Mouse (Mus musculus): Measurements from ENCODE around the gene Cbr3. TPM values are rescaled to one million over a fixed set of nuclear protein-coding genes. Genes with fewer than 3 reads are reported as not detected.
A peak's percentile ranks its signal among the peaks of the same experiment; 100 is the strongest.

The Cbr3 gene
- polyA plus RNA-seq, 1 experiment from 2014 or later: 0.63 TPM

- H3K4me1 ChIP-seq (ENCODE audit: control insufficient read depth, insufficient read depth, low read length): peaks cover 6% of the 10 kb centered on the region
- DNase-seq (ENCODE audit: low spot score): peak; percentile 52
- H3K36me3 ChIP-seq (ENCODE audit: control insufficient read depth, insufficient read depth, low read length): no peaks in the 10 kb centered on the region; the same call in 1 of the 2 replicates
- H3K4me2 ChIP-seq (ENCODE audit: low read length): no peak overlapping the region
- peak; percentile 51 for ATAC-seq
- no peak overlapping the region for H3K9ac ChIP-seq (ENCODE audit: low read length)
- no peaks in the 10 kb centered on the region for H3K9me3 ChIP-seq (replicated peaks; ENCODE audit: control insufficient read depth, low read length)
- 26% methylated on average over 5 of the region's 5 CpGs for WGBS
- H3K4me3 ChIP-seq (ENCODE audit: low read depth, low read length): no peak overlapping the region
- no peaks in the 10 kb centered on the region for H3K27me3 ChIP-seq (replicated peaks; ENCODE audit: control insufficient read depth, insufficient read depth, low read length)
- H3K27ac ChIP-seq (ENCODE audit: low read depth, low read length): no peak overlapping the region; the same call in 1 of the 2 replicates
Measured at GRCm38 (mm10) chr16:93717299-93717703, 34.3 kb downstream of the Cbr3 start.

DNA sequence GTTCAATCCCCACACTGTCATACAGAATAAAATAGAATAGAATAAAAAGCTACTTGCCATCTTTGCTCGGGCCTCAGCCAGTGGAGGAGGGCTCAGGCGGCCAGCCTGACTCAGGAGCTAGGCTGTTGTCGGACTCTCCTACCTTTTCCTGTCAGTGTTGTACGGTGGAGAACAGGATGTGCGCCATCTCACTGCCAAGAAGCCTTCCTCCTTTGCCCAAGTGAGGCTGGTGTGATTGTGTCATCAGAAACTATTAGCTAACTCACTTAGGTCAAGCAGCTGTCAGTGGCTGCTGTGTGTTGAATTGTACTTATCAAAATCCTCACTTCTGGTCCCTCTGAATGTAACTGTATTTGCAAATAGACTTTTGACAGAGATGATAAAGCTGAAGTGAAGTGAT lies 38.8 kb downstream of the Cbr3 start:
- DNase-seq (ENCODE audit: low spot score) (no peak), ATAC-seq (no peak)
- no peaks in the 10 kb centered on the region for H3K4me1 ChIP-seq (ENCODE audit: control insufficient read depth, insufficient read depth, low read length)

DNA sequence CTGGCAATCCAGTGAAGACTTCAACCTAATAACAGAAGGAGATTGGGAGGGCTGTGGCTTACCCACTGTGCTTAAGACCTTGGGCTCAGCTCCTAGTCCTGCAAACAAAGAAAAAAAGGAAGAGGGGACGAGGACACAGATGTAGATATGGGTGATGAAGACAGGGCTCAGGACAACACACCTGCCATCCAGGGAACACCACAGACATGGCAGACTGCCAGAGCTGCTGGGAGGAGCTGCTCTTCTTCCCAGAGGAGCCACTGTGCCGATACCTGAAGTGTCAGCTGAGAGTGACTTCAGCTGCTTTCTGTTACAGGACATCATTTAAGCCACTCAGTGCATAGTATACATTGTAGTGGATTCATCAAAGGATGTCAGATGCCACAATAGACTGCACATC lies 39.5 kb downstream of the Cbr3 start:
- DNase-seq (ENCODE audit: low spot score) (no peak), ATAC-seq (no peak)
- Histone ChIP-seq H3K4me1 (ENCODE audit: control insufficient read depth, insufficient read depth, low read length) (no peaks in the 10 kb centered on the region), H3K9ac (ENCODE audit: low read length) (no peak overlapping the region), H3K9me3 (replicated peaks; ENCODE audit: control insufficient read depth, low read length) (no peaks in the 10 kb centered on the region), H3K27ac (ENCODE audit: low read depth, low read length) (no peak overlapping the region), H3K27me3 (replicated peaks; ENCODE audit: control insufficient read depth, insufficient read depth, low read length) (no peaks in the 10 kb centered on the region), H3K4me2 (ENCODE audit: low read length) (no peak overlapping the region), H3K36me3 (ENCODE audit: control insufficient read depth, insufficient read depth, low read length) (0 out of 2 replicates have a peak, but pooled peaks cover 3% of the 10 kb centered on the region), H3K4me3 (ENCODE audit: low read depth, low read length) (no peak overlapping the region)
- WGBS: 66% methylated on average over 2 of the region's 2 CpGs

More for the DNA sequence above, 38.8 kb downstream of the Cbr3 start:
- Histone ChIP-seq H3K36me3 (ENCODE audit: control insufficient read depth, insufficient read depth, low read length) (peaks cover 3% of the 10 kb centered on the region; the same call in 1 of the 2 replicates), H3K4me3 (ENCODE audit: low read depth, low read length) (no peak overlapping the region), H3K9me3 (replicated peaks; ENCODE audit: control insufficient read depth, low read length) (no peaks in the 10 kb centered on the region), H3K9ac (ENCODE audit: low read length) (no peak overlapping the region), H3K4me2 (ENCODE audit: low read length) (no peak overlapping the region), H3K27me3 (replicated peaks; ENCODE audit: control insufficient read depth, insufficient read depth, low read length) (no peaks in the 10 kb centered on the region), H3K27ac (ENCODE audit: low read depth, low read length) (no peak overlapping the region)
- 79% methylated on average over 5 of the region's 5 CpGs for WGBS

DNA sequence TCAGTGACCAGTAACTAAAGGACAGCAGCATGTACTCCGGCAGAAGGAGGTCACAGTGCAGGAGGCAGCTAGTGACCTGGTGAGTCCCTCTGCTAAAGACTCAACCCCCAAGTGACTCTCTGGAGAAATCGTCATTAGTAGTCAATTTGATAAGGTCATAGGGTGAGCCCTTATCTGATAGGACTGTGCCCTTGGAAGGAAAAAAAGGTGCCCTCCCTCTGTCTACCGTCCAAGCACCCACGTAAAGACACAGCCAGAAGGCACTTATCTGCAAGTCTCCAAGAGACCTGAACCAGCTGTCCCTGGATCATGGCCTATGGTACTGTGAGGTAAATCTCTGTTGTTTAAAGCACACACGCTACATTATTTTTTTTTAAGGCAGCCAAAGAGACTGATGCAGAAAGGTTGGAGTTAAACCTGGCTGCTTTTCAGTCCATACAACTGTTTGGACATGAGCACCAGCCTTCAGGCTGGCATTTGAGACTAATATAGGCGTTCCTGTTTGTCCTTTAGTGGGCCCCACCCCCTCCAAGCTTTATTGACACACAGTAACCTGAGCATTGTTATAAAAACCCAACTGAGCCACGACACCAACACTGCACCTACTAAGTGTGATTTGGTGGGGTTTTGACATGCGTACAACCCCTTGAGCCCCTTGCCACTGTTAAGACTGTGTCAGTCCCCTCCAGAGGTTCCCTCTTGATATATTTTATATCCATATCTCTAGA lies 42.6 kb downstream of the Cbr3 start:
- no peak overlapping the region for H3K9ac ChIP-seq (ENCODE audit: low read length)
- no peak overlapping the region for H3K4me3 ChIP-seq (ENCODE audit: low read depth, low read length)
- H3K4me2 ChIP-seq (ENCODE audit: low read length): no peak overlapping the region
- no peak overlapping the region for H3K27ac ChIP-seq (ENCODE audit: low read depth, low read length)
- no peaks in the 10 kb centered on the region for H3K27me3 ChIP-seq (replicated peaks; ENCODE audit: control insufficient read depth, insufficient read depth, low read length)
- 83% methylated on average over 8 of the region's 8 CpGs for WGBS
- ATAC-seq (no peak), DNase-seq (ENCODE audit: low spot score) (no peak)
- H3K9me3 ChIP-seq (replicated peaks; ENCODE audit: control insufficient read depth, low read length): no peaks in the 10 kb centered on the region
- H3K4me1 ChIP-seq (ENCODE audit: control insufficient read depth, insufficient read depth, low read length): 0 out of 2 replicates have a peak, but pooled peaks cover 2% of the 10 kb centered on the region
- H3K36me3 ChIP-seq (ENCODE audit: control insufficient read depth, insufficient read depth, low read length): 0 out of 2 replicates have a peak, but pooled peaks cover 3% of the 10 kb centered on the region

DNA sequence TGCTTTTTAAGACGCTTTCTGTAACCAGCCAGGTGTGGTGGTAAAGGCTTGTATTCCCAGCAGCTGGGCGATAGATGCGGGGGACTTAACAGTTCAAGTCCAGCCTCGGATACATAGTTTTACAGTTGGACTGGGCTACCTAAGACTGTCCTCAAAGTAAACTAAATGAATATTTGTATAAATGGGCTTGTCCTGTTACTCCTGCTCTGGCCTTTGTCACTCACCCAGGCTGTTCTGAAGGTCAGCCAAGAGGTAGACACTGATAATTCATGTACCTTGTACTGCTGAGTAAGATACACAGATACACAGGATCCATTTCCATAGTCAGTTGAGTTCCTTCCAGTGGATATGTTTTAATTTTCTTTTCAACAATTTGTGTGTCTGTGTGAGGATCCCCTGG lies 43.2 kb downstream of the Cbr3 start:
- no peak overlapping the region for H3K9ac ChIP-seq (ENCODE audit: low read length)
- H3K36me3 ChIP-seq (ENCODE audit: control insufficient read depth, insufficient read depth, low read length): 0 out of 2 replicates have a peak, but pooled peaks cover 3% of the 10 kb centered on the region
- no peaks in the 10 kb centered on the region for H3K9me3 ChIP-seq (replicated peaks; ENCODE audit: control insufficient read depth, low read length)
- H3K4me1 ChIP-seq (ENCODE audit: control insufficient read depth, insufficient read depth, low read length): 0 out of 2 replicates have a peak, but pooled peaks cover 2% of the 10 kb centered on the region
- no peak overlapping the region for H3K27ac ChIP-seq (ENCODE audit: low read depth, low read length)
- WGBS: 92% methylated on average over 4 of the region's 4 CpGs
- no peak overlapping the region for H3K4me3 ChIP-seq (ENCODE audit: low read depth, low read length)
- H3K4me2 ChIP-seq (ENCODE audit: low read length): no peak overlapping the region
- ATAC-seq: no peak
- no peaks in the 10 kb centered on the region for H3K27me3 ChIP-seq (replicated peaks; ENCODE audit: control insufficient read depth, insufficient read depth, low read length)
- no peak for DNase-seq (ENCODE audit: low spot score)

- H3K9me3 ChIP-seq (replicated peaks; ENCODE audit: control insufficient read depth, low read length): no peaks in the 10 kb centered on the region
- no peaks in the 10 kb centered on the region for H3K27me3 ChIP-seq (replicated peaks; ENCODE audit: control insufficient read depth, insufficient read depth, low read length)
- DNase-seq (ENCODE audit: low spot score): no peak
- H3K36me3 ChIP-seq (ENCODE audit: control insufficient read depth, insufficient read depth, low read length): 0 out of 2 replicates have a peak, but pooled peaks cover 3% of the 10 kb centered on the region
- H3K4me1 ChIP-seq (ENCODE audit: control insufficient read depth, insufficient read depth, low read length): 0 out of 2 replicates have a peak, but pooled peaks cover 2% of the 10 kb centered on the region
- H3K4me3 ChIP-seq (ENCODE audit: low read depth, low read length): no peak overlapping the region
- ATAC-seq: no peak
- no peak overlapping the region for H3K9ac ChIP-seq (ENCODE audit: low read length)
- no peak overlapping the region for H3K4me2 ChIP-seq (ENCODE audit: low read length)
- H3K27ac ChIP-seq (ENCODE audit: low read depth, low read length): no peak overlapping the region
- 81% methylated on average over 9 of the region's 9 CpGs for WGBS
Measured at GRCm38 (mm10) chr16:93728676-93729075, 45.7 kb downstream of the Cbr3 start.

DNA sequence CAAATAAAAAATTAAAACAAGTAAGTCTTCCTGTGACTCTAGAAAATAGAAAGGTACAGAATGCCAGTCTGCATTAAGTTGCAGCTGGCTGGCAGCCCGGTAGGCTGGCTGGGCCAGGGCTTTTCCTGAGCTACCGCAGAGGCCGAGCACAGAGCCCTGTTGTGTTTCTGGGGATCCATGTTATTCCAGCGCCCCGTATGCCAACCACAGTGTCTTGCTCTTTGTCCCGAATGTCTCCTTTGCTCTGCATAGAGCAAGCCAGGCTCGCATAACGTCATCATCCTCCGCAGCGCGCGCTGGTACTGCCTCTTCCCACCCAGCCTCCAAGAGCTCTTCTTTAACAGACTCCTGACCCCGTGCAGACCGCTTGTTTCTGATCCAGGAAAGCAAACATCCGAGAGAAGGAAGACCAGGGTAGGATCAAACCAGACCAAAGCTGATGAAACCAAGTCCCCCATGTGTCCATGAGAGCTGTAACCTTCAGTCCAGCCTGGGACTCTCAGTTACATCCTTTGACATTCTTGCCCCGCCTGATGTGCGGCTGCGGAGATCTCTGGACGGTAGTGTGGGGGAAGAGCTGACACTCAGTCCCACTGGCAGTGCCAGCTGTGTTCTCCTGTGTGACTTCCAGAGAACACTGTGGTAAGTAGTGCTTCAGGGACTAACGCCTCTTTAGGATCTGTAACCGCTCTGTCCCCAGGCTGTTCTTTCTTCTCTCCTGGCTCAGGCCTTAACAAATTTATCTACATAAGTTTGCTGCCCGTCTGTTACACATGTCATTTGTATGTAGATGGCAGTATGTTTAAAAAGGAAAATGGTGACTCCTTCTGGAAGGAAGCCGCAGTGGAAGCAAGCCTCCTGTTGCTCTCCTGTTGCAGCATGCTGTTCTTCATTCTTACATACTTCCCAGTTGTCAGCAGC lies 47.0 kb downstream of the Cbr3 start:
- Histone ChIP-seq H3K27ac (ENCODE audit: low read depth, low read length) (no peak overlapping the region; the same call in 1 of the 2 replicates), H3K36me3 (ENCODE audit: control insufficient read depth, insufficient read depth, low read length) (0 out of 2 replicates have a peak, but pooled peaks cover 3% of the 10 kb centered on the region), H3K9me3 (replicated peaks; ENCODE audit: control insufficient read depth, low read length) (no peaks in the 10 kb centered on the region), H3K4me1 (ENCODE audit: control insufficient read depth, insufficient read depth, low read length) (0 out of 2 replicates have a peak, but pooled peaks cover 2% of the 10 kb centered on the region), H3K4me3 (ENCODE audit: low read depth, low read length) (no peak overlapping the region), H3K9ac (ENCODE audit: low read length) (no peak overlapping the region), H3K27me3 (replicated peaks; ENCODE audit: control insufficient read depth, insufficient read depth, low read length) (no peaks in the 10 kb centered on the region), H3K4me2 (ENCODE audit: low read length) (no peak overlapping the region)
- WGBS: 74% methylated on average over 23 of the region's 23 CpGs
- peak; percentile 61 for DNase-seq (ENCODE audit: low spot score)
- ATAC-seq: peak; percentile 40; the same call in 1 of the 2 replicates

- no peak for ATAC-seq
- H3K36me3 ChIP-seq (ENCODE audit: control insufficient read depth, insufficient read depth, low read length): peaks cover 6% of the 10 kb centered on the region; the same call in 1 of the 2 replicates
- H3K9me3 ChIP-seq (replicated peaks; ENCODE audit: control insufficient read depth, low read length): no peaks in the 10 kb centered on the region
Measured at GRCm38 (mm10) chr16:93731310-93731709, 48.3 kb downstream of the Cbr3 start.

More at GRCm38 (mm10) chr16:93731310-93731709, 48.3 kb downstream of the Cbr3 start:
- H3K9ac ChIP-seq (ENCODE audit: low read length): no peak overlapping the region
- H3K27me3 ChIP-seq (replicated peaks; ENCODE audit: control insufficient read depth, insufficient read depth, low read length): no peaks in the 10 kb centered on the region
- no peak for DNase-seq (ENCODE audit: low spot score)
- 91% methylated on average over 8 of the region's 8 CpGs for WGBS
- no peak overlapping the region for H3K27ac ChIP-seq (ENCODE audit: low read depth, low read length)
- H3K4me3 ChIP-seq (ENCODE audit: low read depth, low read length): no peak overlapping the region
- no peak overlapping the region for H3K4me2 ChIP-seq (ENCODE audit: low read length)
- 0 out of 2 replicates have a peak, but pooled peaks cover 2% of the 10 kb centered on the region for H3K4me1 ChIP-seq (ENCODE audit: control insufficient read depth, insufficient read depth, low read length)

Data from forebrain, embryonic 14.5 days (tissue).